Mouse (Mus musculus) thymus, adult 2 months (tissue): Measurements from ENCODE around the gene Sprr3.

ENCODE experiments used
- CTCF ChIP-seq: fragments of 200-500 bp; IDR thresholded peaks from 2 replicates; pipeline ENCODE4 v1.5.1; 2012; ENCODE audit warnings: mild to moderate bottlenecking, control low read depth, low read length, moderate library complexity, borderline replicate concordance; ENCODE audit not compliant: control insufficient read depth, poor library complexity, insufficient read depth; ENCODE audit errors: extremely low read depth
- POLR2A ChIP-seq: fragments of 200-500 bp; IDR thresholded peaks from 2 replicates; pipeline ENCODE4 v1.6.1; 2012; ENCODE audit warnings: mild to moderate bottlenecking, low read length, control low read depth, moderate library complexity; ENCODE audit not compliant: control insufficient read depth, poor library complexity, insufficient read depth; ENCODE audit errors: extremely low read depth

DNA sequence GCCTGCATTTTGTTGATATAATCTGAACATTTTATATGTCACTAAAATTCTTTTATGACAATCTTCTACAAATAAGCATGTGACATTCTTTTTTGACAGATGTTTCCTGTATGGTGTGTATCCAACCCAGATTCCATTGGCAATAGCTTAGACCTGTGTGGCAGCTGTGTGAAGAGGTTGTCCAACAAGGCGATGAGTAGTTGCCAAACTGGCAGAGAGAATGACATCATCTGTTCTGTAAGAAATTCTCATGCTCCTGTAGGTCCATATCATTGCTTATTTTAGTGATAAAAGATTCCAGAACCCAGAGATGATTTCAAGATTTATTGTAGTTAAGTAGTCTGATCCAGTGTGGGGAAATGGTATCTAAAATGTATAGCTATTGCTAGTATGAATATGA is 8.1 kb upstream of the Sprr3 start:
- TF ChIP-seq POLR2A (no peak), CTCF (no peak)
